Mouse (Mus musculus): ENCODE data around the gene Samd13.

Samd13 gene

DNA sequence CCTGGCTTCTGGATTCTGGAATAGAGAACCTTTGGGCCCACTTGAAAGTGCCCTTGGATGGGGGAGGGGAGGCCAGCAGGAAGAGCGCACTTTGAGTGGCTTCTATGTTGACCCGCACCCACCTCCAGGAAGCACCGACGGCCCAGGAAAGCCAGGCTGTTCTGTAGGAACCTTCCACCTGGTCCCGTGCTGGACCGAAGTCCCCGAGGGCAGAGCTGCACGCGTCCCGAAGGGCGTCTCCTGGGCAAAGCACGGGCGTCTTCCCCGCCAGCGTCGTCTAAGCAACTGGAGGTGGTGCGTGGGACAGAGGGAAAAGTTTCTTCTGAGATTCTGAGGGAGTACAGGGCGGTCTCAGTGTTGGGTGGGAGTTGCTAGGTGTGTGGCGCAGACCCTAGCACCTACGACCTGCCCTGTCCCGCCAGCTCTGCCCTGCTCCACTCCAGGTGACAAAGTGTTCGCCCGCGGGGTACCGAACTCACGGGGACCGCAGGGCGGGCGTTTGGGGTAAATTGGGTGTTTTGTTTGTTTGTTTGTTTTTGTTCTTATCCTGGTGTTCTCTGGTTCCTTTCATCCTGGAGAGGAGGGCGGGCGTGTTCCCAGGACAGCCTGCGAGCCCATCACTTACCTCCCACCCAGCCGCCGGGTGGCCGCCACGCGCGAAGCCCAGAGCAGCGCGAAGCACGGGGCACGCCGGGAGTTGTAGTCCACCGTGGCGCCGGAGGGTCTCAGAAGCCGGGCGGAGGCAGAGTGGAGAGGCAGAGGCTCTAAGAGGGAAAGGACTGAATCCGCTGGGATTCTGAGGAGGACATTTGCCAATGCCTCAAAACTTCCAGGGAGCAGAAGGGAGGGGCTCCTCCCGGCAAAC lies at the start of gene Samd13:
Samd13 (minus strand) TSS at position 782 of the 865 bp plus-strand sequence.
- DNase-seq (ENCODE audit: low read depth, low spot score): peak; percentile 31

GRCm38 (mm10) chr3:146731499-146731898 lies 46.1 kb upstream of the Samd13 start:
- DNase-seq (ENCODE audit: low read depth, low spot score): no peak

GRCm38 (mm10) chr3:146723037-146723436 lies 37.6 kb upstream of the Samd13 start:
- no peak for DNase-seq (ENCODE audit: low read depth, low spot score)

GRCm38 (mm10) chr3:146719696-146720095 lies 34.3 kb upstream of the Samd13 start:
- DNase-seq (ENCODE audit: low read depth, low spot score): no peak

DNA sequence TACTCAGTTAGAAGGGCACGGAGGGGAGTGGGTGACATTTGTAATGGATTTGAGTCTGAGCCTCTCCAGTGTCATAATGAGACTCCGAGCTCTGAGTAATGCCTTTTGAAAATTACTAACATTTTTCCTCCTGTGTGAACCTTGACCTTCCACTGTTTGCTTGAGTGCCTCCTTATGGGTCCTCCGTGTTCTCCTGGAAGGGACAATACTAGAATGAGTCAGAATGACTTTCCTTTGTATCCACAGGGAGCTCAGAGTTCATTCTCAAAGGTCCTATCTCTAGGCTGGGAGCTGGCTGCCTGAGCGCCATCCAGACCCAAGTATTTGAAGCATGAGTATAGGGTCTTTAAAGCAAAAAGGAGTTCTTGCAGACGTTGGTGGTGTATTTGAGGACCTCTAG lies 32.9 kb upstream of the Samd13 start:
- DNase-seq (ENCODE audit: low read depth, low spot score): no peak

DNA sequence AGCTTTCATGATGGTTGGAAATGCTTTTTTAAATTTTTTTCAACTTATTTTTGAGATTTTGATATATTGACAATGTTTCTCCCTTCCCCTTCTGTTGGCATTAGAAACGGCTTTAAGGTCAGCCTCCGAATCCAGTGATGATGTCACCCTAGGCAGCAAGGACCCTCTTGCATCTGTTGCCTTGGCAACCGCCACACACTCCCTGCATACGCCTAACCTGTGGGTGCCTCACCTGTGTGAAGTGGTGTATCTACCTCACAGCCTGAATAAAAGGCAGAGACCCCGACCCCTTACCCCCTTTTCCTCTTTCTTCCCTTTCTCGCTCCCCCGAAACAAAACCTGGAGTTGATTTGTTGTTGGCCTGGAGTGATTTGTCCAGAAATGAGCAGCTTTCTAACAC lies 26.9 kb upstream of the Samd13 start:
- no peak for DNase-seq (ENCODE audit: low read depth, low spot score)

- DNase-seq (ENCODE audit: low read depth, low spot score): no peak
Observed at GRCm38 (mm10) chr3:146711559-146711958, 26.2 kb upstream of the Samd13 start.

- no peak for DNase-seq (ENCODE audit: low read depth, low spot score)
Observed at GRCm38 (mm10) chr3:146711084-146711483, 25.7 kb upstream of the Samd13 start.

- DNase-seq (ENCODE audit: low read depth, low spot score): no peak
Observed at GRCm38 (mm10) chr3:146709086-146709485, 23.7 kb upstream of the Samd13 start.

DNA sequence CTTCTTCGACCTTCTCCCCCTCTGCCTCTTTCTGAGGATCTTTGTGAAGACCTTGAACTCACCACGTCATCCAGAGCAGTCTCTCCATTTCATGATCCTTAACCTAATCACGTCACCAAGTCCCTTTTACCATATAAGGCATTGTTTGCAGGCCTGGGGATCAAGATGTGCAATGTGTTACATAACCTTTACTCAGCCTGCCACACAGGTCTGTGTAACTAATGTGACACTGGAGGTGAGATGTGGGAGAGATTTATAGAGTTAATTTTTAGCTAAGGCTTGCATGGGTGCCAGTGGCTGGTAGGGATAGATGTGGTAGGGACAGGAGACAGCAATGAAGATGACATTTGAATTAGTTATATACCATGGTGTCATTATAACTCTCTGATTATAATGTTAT lies 23.0 kb upstream of the Samd13 start:
- no peak for DNase-seq (ENCODE audit: low read depth, low spot score)

- DNase-seq (ENCODE audit: low read depth, low spot score): no peak
Observed at GRCm38 (mm10) chr3:146704099-146704498, 18.7 kb upstream of the Samd13 start.

DNA sequence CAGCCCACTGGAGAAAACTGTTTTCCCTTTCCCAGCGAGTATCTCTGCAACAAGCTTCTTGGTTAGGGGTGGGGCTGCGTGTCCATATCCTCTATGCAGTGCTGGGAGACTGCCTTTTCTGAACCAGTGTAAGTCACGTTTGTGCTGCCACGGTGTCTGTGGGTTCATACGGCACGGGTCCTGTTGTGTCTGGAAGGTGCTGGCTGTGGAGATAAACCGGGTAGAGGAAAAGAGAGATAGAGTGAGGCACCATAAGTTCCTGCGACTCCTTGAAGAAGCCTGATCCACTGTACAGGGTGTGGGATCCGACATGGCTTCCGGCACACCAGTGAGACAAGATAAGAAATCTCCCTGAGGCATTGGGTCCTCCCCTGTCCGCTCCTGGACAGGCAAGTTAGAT lies 14.7 kb upstream of the Samd13 start:
- no peak for DNase-seq (ENCODE audit: low read depth, low spot score)

- DNase-seq (ENCODE audit: low read depth, low spot score): no peak
Observed at GRCm38 (mm10) chr3:146698982-146699381, 13.6 kb upstream of the Samd13 start.

- no peak for DNase-seq (ENCODE audit: low read depth, low spot score)
Observed at GRCm38 (mm10) chr3:146692547-146692946, 7.2 kb upstream of the Samd13 start.

DNA sequence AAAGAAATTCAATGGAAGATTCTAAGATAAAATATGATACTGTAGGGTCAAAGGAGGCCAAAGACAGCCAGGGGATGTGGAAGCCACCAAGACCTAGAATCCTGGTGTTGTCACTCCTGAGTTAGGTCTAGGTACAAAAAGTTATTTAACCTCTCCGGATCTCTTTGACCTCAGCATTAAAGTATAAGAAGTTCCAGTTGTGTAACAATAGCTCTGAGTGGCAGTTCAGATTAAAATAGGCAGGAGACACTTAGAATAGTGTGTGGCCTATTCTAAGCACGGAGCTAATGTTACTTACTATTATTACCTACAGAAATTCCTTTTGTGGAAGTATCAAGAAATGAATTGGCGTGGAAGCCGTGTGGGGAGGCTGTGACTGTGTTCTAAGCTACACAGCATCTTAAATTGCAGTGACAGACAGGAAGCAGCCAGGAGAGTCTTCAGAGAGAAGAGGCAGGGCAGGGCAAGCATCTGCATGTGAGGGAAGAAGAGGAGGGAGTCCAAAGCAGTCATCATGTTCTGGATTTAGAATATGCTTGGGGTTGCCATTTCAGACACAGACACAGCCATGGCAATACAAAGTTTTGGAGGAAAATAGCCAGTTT lies 1.8 kb upstream of the Samd13 start:
- DNase-seq (ENCODE audit: low read depth, low spot score): no peak

GRCm38 (mm10) chr3:146686428-146686827 lies 1.0 kb upstream of the Samd13 start:
- no peak for DNase-seq (ENCODE audit: low read depth, low spot score)

DNA sequence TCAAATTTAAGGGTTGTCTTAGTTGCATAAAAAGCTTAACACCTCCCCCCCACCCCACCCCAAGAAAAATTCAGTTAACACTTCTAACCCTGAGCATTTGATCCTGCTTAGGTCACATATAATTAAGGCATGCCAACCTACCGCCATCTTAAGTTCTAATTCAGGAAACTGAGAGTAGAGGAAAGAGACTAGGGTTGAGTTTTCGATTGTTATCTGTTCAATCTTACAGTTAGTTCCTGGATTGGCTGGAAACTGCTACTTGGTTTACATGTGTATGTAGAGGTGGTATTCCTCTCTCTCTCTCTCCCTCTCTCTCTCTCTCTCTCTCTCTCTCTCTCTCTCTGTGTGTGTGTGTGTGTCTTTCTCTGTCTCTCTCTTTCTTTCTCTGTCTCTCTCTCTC lies 2.3 kb downstream of the Samd13 start:
- no peak for DNase-seq (ENCODE audit: low read depth, low spot score)

DNA sequence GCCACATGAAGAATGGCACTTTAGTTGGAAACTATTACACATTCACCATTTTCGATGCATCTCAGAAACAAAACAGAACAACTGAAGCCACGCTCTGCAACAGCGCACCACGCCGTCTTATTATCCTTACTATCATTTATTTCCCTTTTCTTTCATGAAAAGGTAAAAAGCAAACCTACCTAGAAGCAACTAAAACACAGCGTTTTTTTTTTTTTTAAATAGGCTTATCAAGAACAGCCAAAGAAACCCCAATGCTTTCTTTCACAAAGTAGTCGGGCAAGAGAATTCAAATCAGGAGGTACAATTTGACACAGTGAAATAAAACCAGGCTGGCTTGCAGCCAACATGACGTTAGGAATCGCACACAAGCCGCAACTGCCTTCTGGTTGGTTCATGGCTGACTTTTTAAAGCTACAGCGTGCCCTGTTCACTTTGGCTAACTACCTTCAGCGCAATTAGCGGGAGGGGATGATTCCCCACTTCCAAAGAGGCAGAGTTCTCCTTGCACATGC lies 3.2 kb downstream of the Samd13 start:
- no peak for DNase-seq (ENCODE audit: low read depth, low spot score)

GRCm38 (mm10) chr3:146681696-146682095 lies 3.7 kb downstream of the Samd13 start:
- DNase-seq (ENCODE audit: low read depth, low spot score): no peak

- no peak for DNase-seq (ENCODE audit: low read depth, low spot score)
Observed at GRCm38 (mm10) chr3:146680625-146681024, 4.8 kb downstream of the Samd13 start.

DNA sequence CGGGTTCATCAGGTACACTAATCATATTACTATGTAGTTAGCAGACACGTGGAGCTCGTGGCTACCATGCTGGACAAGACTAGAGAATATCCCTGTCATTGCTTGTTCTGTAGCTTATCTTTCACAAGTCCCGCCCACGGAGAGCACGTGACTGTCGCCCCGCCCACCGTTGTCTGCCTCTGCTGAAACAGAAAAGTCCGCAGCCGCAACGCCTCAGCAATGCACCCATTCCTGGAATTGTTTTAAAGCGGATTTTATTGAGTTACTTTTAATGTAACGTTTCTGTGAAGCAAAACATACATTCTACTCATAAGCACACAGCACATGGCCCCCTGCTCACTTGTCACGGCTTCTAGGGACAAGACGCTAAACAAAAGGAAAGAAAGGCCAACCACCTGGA lies 5.7 kb downstream of the Samd13 start:
- DNase-seq (ENCODE audit: low read depth, low spot score): no peak

DNA sequence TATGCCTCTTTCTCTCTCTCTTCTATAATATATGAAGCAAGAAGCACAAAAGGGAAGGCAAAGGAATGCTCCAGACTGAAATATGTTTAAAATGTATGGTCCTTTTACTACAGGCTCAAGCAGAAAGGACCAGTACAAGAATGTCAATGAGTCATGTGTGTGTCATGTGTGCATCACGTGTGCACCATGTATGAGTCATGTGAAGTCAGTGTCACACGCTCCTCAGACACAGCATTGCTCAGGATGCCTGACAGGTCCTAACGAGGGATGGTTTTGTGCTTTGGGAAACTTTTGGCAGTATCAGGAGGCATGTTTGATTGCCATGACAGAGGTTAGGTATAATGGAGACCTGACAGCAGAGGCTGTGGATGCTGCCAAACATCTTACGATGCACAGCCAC lies 9.2 kb downstream of the Samd13 start:
- DNase-seq (ENCODE audit: low read depth, low spot score): no peak

DNA sequence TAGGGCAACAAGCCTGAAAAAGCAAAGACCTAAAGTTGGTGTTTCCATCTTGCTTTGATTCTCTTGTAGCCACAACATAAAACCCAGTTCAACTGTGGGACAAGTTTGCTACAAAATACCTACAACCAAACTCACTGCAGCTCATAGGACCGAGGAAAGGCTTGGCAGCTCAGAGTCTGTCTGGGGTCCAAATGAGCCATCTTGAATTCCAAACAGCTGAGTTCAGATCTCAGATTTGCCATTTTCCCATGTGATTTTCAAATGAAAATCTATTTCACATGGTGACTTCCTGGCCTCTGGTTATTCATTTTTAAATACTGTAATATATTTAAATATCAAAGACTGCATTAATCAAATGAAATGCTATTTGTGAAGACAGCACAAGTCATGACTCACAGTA lies 10.3 kb downstream of the Samd13 start:
- no peak for DNase-seq (ENCODE audit: low read depth, low spot score)

All from retina, postnatal 7 days (tissue).